Mouse (Mus musculus): ENCODE measurements around the gene Gcnt4.

DNA sequence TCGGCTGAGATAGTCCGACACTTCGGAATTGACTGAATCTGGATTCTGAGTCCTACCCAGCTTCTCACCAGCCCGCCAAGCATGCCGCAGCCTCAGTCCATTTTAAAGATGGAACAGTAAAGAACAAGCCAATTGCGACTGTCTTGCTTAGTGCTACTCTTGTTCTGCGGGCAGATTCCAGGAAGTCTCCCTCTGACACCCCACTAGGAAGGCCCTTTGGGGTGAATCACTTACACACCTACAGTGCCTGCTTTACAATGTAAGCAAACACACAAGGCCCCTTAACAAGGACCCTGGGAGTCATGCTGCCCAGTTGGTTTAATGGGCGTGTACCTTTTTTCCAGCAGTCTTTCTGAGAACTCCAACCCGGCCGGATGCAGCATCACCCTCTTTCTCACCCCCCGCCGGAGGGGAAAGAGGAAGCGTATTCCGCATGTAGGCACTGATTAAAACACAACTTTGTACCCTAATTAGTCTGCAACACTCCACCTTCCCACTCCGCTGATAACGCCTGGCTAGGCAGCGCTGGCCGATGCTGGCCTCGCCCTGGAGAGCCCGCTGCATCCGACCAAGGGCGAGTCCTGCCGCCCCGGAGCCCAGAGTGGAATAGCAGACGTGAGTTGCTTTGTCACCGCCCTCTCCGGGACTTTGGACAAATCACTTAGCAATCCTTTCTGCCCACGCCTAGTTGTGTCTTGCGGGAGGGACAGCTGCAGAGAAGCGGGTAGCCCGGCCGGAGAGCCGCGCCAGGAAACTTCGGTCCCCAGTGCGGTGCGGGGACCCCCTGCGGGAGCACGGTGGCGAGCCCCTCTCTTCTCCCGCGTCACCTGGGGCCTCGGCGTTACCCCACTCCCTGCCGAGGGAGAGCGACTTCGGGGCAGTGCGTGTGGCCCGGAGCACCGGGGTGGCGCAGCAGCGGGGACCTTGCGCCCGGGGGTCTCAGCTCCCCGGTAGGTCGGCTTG is at the start of gene Gcnt4:
- TF ChIP-seq CTCF (conservative IDR thresholded peaks at IDR 0.05 in 1 of 2, IDR thresholded peaks at IDR 0.05 in 1 of 2; ENCODE audit: low read depth in 2 of 2, low read length in 2 of 2) (no peak), GABPA (IDR thresholded peaks at IDR 0.05; ENCODE audit: insufficient replicate concordance, low read depth, low read length) (no peak), POLR2A (IDR thresholded peaks at IDR 0.05; ENCODE audit: low read depth, low read length) (no peak), ZC3H11A (IDR thresholded peaks at IDR 0.05; ENCODE audit: low read depth, low read length) (no peak), TBP (conservative IDR thresholded peaks at IDR 0.05; ENCODE audit: low read depth, low read length) (no peak), NELFE (IDR thresholded peaks at IDR 0.05; ENCODE audit: low read depth, low read length) (no peak), MEF2A (IDR thresholded peaks at IDR 0.05; ENCODE audit: borderline replicate concordance, low read depth, low read length) (no peak), EP300 (IDR thresholded peaks at IDR 0.05; ENCODE audit: low read length) (no peak), ZKSCAN1 (IDR thresholded peaks at IDR 0.05; ENCODE audit: borderline replicate concordance, low read depth, low read length) (no peak), USF1 (IDR thresholded peaks at IDR 0.05; ENCODE audit: low read depth, low read length) (no peak), KAT2A (IDR thresholded peaks at IDR 0.05; ENCODE audit: insufficient replicate concordance, low read length) (no peak), CHD1 (IDR thresholded peaks at IDR 0.05; ENCODE audit: low read depth, low read length) (no peak), BHLHE40 (IDR thresholded peaks at IDR 0.05; ENCODE audit: low read depth, low read length) (no peak)

All from CH12.LX (cell line).